Mouse (Mus musculus) liver, embryonic 12.5 days (tissue): Measurements from ENCODE around the gene Hnf4a. TPM values are rescaled to one million over a fixed set of nuclear protein-coding genes. Genes with fewer than 3 reads are reported as not detected.

Experiments
- ATAC-seq: fragments of 200-750 bp; cut with Nextera tagmentation; 2 replicates; pipeline ENCODE4 v1.8.0; 2017; ENCODE audit warnings: moderate number of reproducible peaks, mild to moderate bottlenecking, moderate library complexity
- H3K27ac ChIP-seq: fragments of 300-500 bp; sonication (generic); 2 replicates; pipeline ENCODE4 v1.5.1; 2016; ENCODE audit warnings: mild to moderate bottlenecking
- H3K27me3 ChIP-seq: fragments of 300-500 bp; sonication (generic); replicated peaks from 2 replicates; pipeline ENCODE4 v1.6.1; 2016; ENCODE audit warnings: mild to moderate bottlenecking, moderate library complexity
- H3K36me3 ChIP-seq: fragments of 300-500 bp; sonication (generic); 2 replicates; pipeline ENCODE4 v1.6.1; 2016; ENCODE audit warnings: mild to moderate bottlenecking, moderate library complexity
- H3K4me1 ChIP-seq: fragments of 300-500 bp; sonication (generic); 2 replicates; pipeline ENCODE4 v1.6.1; 2016
- H3K4me2 ChIP-seq: fragments of 300-500 bp; sonication (generic); 2 replicates; pipeline ENCODE4 v1.6.1; 2016; ENCODE audit warnings: mild to moderate bottlenecking, moderate library complexity
- H3K4me3 ChIP-seq: fragments of 300-500 bp; sonication (generic); 2 replicates; pipeline ENCODE4 v1.5.1; 2016; ENCODE audit warnings: mild to moderate bottlenecking, moderate library complexity
- H3K9ac ChIP-seq: fragments of 300-500 bp; sonication (generic); 2 replicates; pipeline ENCODE4 v1.6.1; 2016; ENCODE audit warnings: mild to moderate bottlenecking, moderate library complexity
- H3K9me3 ChIP-seq: fragments of 300-500 bp; sonication (generic); replicated peaks from 2 replicates; pipeline ENCODE4 v1.6.1; 2016; ENCODE audit warnings: mild to moderate bottlenecking, moderate library complexity
- WGBS: fragments of 180-500 bp; shearing (Covaris S2); methylation state at CpG from one replicate; pipeline ENCODE4 v1.1.7; 2016; ENCODE audit not compliant: insufficient replicate concordance; 5-methylcytosine and 5-hydroxymethylcytosine counted together
- polyA plus RNA-seq: library from polyadenylated mRNA; unstranded; fragments of >200 nt; fragmentation: Nextera tagmentation; extraction: Ambion mirVana; gene quantifications from 2 replicates; pipeline ENCODE4 v1.2.1, GENCODE M21; 2016

The Hnf4a gene
- polyA plus RNA-seq, 1 experiment from 2014 or later, result 15.4 TPM

GRCm38 (mm10) chr2:163555417-163555816 is 48.8 kb downstream of the Hnf4a start:
- ATAC-seq, result peak; percentile 57
- Histone ChIP-seq H3K36me3 (no peaks in the 10 kb centered on the region), H3K9me3 (no peaks in the 10 kb centered on the region), H3K9ac (no peak overlapping the region), H3K4me2 (no peak overlapping the region), H3K4me1 (peaks cover 40% of the 10 kb centered on the region), H3K4me3 (no peak overlapping the region), H3K27me3 (0 out of 2 replicates have a peak, but pooled peaks cover 3% of the 10 kb centered on the region), H3K27ac (peak overlapping the region; percentile 46)
- WGBS, result 59% methylated on average over 13 of the region's 13 CpGs

GRCm38 (mm10) chr2:163558548-163558947 is 51.9 kb downstream of the Hnf4a start:
- WGBS, result 80% methylated on average over 1 of the region's 1 CpGs
- no peak overlapping the region for H3K27ac ChIP-seq
- ATAC-seq, result no peak

GRCm38 (mm10) chr2:163559236-163559635 is 52.6 kb downstream of the Hnf4a start:
- WGBS, result 46% methylated on average over 5 of the region's 5 CpGs
- no peak overlapping the region for H3K27ac ChIP-seq

More at GRCm38 (mm10) chr2:163558548-163558947, 51.9 kb downstream of the Hnf4a start:
- no peak overlapping the region for H3K4me3 ChIP-seq
- H3K9ac ChIP-seq, result no peak overlapping the region
- no peaks in the 10 kb centered on the region for H3K9me3 ChIP-seq
- H3K27me3 ChIP-seq, result 0 out of 2 replicates have a peak, but pooled peaks cover 7% of the 10 kb centered on the region
- 0 out of 2 replicates have a peak, but pooled peaks cover 3% of the 10 kb centered on the region for H3K36me3 ChIP-seq
- peaks cover 22% of the 10 kb centered on the region for H3K4me1 ChIP-seq
- H3K4me2 ChIP-seq, result no peak overlapping the region

GRCm38 (mm10) chr2:163560247-163560646 is 53.6 kb downstream of the Hnf4a start:
- Histone ChIP-seq H3K4me2 (no peak overlapping the region), H3K4me3 (no peak overlapping the region), H3K9ac (no peak overlapping the region), H3K27ac (no peak overlapping the region), H3K27me3 (0 out of 2 replicates have a peak, but pooled peaks cover 7% of the 10 kb centered on the region), H3K36me3 (0 out of 2 replicates have a peak, but pooled peaks cover 3% of the 10 kb centered on the region), H3K9me3 (no peaks in the 10 kb centered on the region), H3K4me1 (peaks cover 18% of the 10 kb centered on the region)
- WGBS, result 61% methylated on average over 3 of the region's 3 CpGs
- ATAC-seq, result no peak

More at GRCm38 (mm10) chr2:163559236-163559635, 52.6 kb downstream of the Hnf4a start:
- Histone ChIP-seq H3K9ac (no peak overlapping the region), H3K4me3 (no peak overlapping the region), H3K9me3 (no peaks in the 10 kb centered on the region), H3K36me3 (0 out of 2 replicates have a peak, but pooled peaks cover 3% of the 10 kb centered on the region), H3K4me2 (no peak overlapping the region), H3K27me3 (0 out of 2 replicates have a peak, but pooled peaks cover 7% of the 10 kb centered on the region), H3K4me1 (peaks cover 18% of the 10 kb centered on the region)
- no peak for ATAC-seq

DNA sequence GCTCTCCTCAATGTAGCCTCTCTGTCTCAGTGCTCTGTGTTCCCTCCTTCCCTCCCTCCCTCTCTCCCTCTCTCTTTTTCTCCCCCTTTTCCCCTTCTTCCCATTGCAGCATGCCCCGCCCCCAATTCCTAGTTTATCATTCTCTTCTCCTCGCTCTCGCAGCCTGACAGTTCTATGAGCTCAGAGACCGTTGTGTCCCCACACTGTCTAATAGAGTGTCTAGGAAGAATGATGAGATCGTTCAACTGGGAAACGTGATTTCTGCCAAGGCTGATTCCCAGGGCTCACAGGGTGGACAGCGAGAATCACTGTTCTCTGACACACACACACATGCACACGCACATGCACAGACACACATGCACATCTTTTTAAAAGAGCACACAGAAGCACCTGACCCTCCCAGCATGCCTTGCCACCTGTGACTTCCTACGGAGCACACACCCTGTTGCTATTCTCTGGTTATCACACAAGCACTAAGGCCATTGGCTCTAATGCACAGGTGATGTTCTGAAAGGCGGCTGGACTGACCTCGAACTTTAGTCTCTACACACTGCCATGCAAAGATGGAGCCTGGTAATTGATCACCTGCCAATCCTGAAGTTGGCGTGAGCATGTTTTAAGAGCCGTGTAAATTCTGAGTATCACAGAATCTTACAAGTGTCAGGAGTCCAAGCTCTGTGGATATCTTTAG is 54.8 kb downstream of the Hnf4a start:
- ATAC-seq, result no peak
- Histone ChIP-seq H3K4me3 (no peak overlapping the region), H3K27ac (no peak overlapping the region), H3K36me3 (0 out of 2 replicates have a peak, but pooled peaks cover 3% of the 10 kb centered on the region), H3K4me2 (no peak overlapping the region), H3K9ac (no peak overlapping the region), H3K4me1 (peaks cover 13% of the 10 kb centered on the region), H3K9me3 (no peaks in the 10 kb centered on the region), H3K27me3 (0 out of 2 replicates have a peak, but pooled peaks cover 7% of the 10 kb centered on the region)
- WGBS, result 68% methylated on average over 13 of the region's 13 CpGs

DNA sequence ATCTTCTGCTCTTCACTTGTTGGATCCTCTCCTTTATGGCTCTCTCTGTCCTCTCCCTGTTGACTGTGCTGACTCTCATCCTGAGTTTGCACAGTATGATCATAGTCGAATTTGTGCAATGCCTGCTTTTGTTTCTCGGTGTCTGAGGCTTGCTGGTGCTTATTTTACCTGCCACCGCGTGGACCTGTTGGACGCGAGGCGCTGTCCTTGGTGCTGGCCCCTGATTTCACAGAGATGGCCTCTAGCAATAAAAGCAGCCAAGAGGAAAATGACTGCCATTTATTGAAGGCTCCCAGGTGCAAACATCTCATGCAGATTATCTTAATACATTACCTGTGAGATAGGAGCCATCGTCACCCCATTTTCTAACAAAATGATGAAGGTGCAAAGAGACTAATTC is 58.0 kb downstream of the Hnf4a start:
- Histone ChIP-seq H3K4me3 (no peak overlapping the region), H3K9ac (no peak overlapping the region), H3K27me3 (0 out of 2 replicates have a peak, but pooled peaks cover 10% of the 10 kb centered on the region), H3K36me3 (0 out of 2 replicates have a peak, but pooled peaks cover 3% of the 10 kb centered on the region), H3K27ac (no peak overlapping the region), H3K4me1 (no peaks in the 10 kb centered on the region), H3K4me2 (no peak overlapping the region), H3K9me3 (no peaks in the 10 kb centered on the region)
- no peak for ATAC-seq
- 23% methylated on average over 8 of the region's 8 CpGs for WGBS

DNA sequence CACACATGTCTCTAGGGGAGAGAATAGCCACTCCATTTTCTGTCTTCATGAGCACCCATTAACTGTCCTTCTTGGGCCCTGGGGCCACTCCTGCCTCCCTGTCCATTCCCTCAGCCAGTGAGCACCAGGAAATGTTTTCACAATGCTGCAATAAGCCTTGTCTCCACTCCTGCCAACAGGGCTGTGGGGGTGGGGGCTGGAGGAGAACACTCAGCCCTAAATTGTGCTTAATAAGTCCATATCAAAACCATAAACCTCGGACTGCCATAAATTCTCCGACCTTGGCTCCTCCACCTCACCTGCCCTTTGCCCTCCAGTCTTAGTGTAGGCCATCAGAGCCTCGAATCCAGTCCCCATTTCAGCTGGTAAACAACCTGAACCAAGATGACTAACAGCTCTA is 67.7 kb downstream of the Hnf4a start:
- WGBS, result 55% methylated on average over 3 of the region's 3 CpGs
- ATAC-seq, result no peak
- Histone ChIP-seq H3K36me3 (peaks cover 4% of the 10 kb centered on the region; the same call in 1 of the 2 replicates), H3K4me2 (no peak overlapping the region), H3K27ac (no peak overlapping the region), H3K9ac (no peak overlapping the region), H3K4me1 (peaks cover 7% of the 10 kb centered on the region; the same call in 1 of the 2 replicates), H3K9me3 (no peaks in the 10 kb centered on the region), H3K4me3 (no peak overlapping the region), H3K27me3 (peaks cover 13% of the 10 kb centered on the region; the same call in 1 of the 2 replicates)

GRCm38 (mm10) chr2:163575248-163575647 is 68.6 kb downstream of the Hnf4a start:
- no peaks in the 10 kb centered on the region for H3K9me3 ChIP-seq
- H3K4me3 ChIP-seq, result no peak overlapping the region
- H3K27ac ChIP-seq, result 0 out of 2 replicates have a peak overlapping the region, but pooled peaks have one; percentile 30
- no peak for ATAC-seq
- WGBS, result 20% methylated on average over 11 of the region's 11 CpGs
- H3K27me3 ChIP-seq, result peaks cover 13% of the 10 kb centered on the region; the same call in 1 of the 2 replicates
- peak overlapping the region; percentile 14; the same call in 1 of the 2 replicates for H3K4me2 ChIP-seq
- H3K4me1 ChIP-seq, result peaks cover 7% of the 10 kb centered on the region; the same call in 1 of the 2 replicates
- no peak overlapping the region for H3K9ac ChIP-seq
- peaks cover 4% of the 10 kb centered on the region; the same call in 1 of the 2 replicates for H3K36me3 ChIP-seq

DNA sequence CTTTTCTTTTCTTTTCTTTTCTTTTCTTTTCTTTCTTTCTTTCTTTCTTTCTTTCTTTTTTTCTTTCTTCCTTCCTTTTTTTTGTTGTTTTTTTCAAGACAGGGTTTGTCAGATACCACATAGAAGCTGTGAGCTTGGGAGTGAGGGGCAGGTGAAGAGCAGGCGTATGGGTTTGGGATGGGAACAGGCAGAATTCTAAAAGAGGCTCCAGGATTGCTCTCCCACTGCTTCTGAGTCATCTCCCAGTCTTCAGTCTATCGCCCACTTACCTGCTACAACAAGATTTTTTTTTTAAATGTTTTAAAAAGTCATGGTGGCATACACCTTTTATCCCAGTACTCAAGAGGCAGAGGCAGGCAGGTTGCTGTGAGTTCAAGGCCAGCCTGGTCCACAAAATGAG is 71.4 kb downstream of the Hnf4a start:
- H3K4me3 ChIP-seq, result no peak overlapping the region
- H3K36me3 ChIP-seq, result no peaks in the 10 kb centered on the region
- H3K27me3 ChIP-seq, result peaks cover 13% of the 10 kb centered on the region; the same call in 1 of the 2 replicates
- H3K9me3 ChIP-seq, result no peaks in the 10 kb centered on the region
- peaks cover 7% of the 10 kb centered on the region; the same call in 1 of the 2 replicates for H3K4me1 ChIP-seq
- no peak overlapping the region for H3K9ac ChIP-seq
- no peak for ATAC-seq
- 68% methylated on average over 2 of the region's 2 CpGs for WGBS
- no peak overlapping the region for H3K4me2 ChIP-seq
- no peak overlapping the region for H3K27ac ChIP-seq

DNA sequence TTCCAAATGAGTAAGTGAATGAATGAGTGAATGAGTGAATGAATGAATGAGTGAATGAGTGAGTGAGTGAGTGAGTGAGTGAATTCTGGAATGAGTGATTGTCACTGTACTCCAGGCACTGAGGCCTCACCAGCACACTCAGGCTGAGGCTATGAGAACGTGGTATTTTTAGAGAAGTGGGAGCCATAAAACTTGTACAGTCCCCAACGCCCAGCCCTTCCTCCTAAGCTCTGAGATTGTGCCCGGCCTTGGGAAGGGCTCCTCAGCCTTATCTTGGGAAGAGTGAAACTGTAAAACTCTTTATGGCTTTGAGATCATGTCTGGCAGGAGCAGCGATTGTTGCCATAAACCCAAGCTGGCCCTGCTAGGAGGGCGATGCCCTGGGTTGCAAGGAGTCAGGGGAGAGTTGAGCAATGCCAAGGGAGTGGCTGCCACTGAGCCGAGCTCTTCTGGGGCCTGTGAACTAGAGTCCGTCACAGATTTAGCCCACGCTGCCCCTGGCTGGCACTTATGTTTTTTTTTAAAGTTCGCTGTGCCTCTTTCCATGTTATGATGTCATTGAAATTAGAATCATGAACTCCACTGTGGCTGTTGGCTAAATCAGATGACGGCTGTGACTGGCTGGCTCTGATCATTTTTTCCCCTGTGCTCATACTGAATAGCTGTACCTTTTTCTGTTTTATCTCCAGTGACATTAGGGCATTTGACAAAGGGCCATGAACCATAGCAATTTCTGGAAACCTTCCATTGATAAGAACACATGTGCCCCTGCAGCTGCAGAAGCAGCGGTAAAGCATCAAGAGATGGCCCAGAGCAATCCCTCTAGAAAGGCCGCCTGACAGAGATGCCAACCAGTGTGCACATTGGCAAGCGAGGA is 73.7 kb downstream of the Hnf4a start:
- ATAC-seq, result no peak
- no peaks in the 10 kb centered on the region for H3K9me3 ChIP-seq
- peaks cover 2% of the 10 kb centered on the region; the same call in 1 of the 2 replicates for H3K4me1 ChIP-seq
- H3K4me3 ChIP-seq, result no peak overlapping the region
- WGBS, result 57% methylated on average over 13 of the region's 13 CpGs
- no peak overlapping the region for H3K4me2 ChIP-seq
- peaks cover 2% of the 10 kb centered on the region; the same call in 1 of the 2 replicates for H3K27me3 ChIP-seq
- no peak overlapping the region for H3K27ac ChIP-seq
- no peaks in the 10 kb centered on the region for H3K36me3 ChIP-seq
- no peak overlapping the region for H3K9ac ChIP-seq

GRCm38 (mm10) chr2:163583226-163584087 is 76.8 kb downstream of the Hnf4a start:
- Histone ChIP-seq H3K9me3 (no peaks in the 10 kb centered on the region), H3K4me2 (no peak overlapping the region), H3K4me1 (peaks cover 4% of the 10 kb centered on the region; the same call in 1 of the 2 replicates), H3K4me3 (no peak overlapping the region), H3K36me3 (no peaks in the 10 kb centered on the region), H3K9ac (no peak overlapping the region), H3K27ac (no peak overlapping the region), H3K27me3 (no peaks in the 10 kb centered on the region)
- no peak for ATAC-seq
- WGBS, result 87% methylated on average over 10 of the region's 10 CpGs
